Mouse (Mus musculus) megakaryocyte, embryonic 14.5 days (primary cell): ENCODE data around the gene Cldn11.

Experiments used
- FLI1 ChIP-seq: IDR thresholded peaks from 2 replicates; pipeline ENCODE4 v1.6.1; 2012; ENCODE audit warnings: low read length, inconsistent platforms, mixed read lengths
- GATA1 ChIP-seq: IDR thresholded peaks from 3 replicates; pipeline ENCODE4 v1.6.1; 2012; ENCODE audit warnings: mixed read lengths, low read length, inconsistent platforms, borderline replicate concordance

GRCm38 (mm10) chr3:31208458-31208994, 58.8 kb downstream of the Cldn11 start:
- TF ChIP-seq GATA1 (no peak), FLI1 (no peak)
